Mouse (Mus musculus): ENCODE measurements around the gene Pdgfa.

Gene Pdgfa

DNA sequence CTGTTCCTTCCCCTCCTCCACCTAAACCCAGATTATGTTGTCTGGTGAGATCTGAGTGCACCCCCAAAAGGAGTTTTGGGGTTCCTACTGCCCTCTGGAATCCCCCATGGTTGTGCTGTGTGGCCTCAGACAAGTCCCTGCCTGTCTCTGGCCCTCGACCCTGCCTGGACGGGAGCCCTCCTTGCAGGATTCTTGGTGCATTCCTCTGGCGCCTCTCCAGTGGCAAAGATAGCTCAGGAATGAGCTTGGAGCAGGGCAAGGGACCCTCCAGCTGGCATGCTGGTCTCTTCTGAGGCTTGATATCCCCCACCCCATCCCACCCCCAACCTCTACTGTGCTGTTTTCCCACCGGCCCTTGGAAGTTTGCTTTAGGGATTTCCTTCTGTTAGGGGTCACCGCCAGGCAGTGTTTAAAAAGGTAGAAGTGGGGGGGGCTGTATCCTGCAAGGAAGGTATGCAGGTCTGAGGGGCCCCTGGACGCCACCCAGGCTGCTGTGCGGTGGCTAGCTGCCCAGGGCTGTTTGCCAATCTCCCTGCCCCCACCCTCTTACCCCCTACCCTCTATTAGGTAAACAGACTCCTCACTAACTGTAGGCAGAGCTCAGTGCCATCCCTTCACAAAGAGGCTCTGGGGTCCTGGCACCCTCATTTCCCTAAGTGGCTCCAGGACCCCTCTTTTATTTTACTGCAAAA, 31.0 kb downstream of the Pdgfa start:
- intact Hi-C loops (cut with DNase I): no loop called here

DNA sequence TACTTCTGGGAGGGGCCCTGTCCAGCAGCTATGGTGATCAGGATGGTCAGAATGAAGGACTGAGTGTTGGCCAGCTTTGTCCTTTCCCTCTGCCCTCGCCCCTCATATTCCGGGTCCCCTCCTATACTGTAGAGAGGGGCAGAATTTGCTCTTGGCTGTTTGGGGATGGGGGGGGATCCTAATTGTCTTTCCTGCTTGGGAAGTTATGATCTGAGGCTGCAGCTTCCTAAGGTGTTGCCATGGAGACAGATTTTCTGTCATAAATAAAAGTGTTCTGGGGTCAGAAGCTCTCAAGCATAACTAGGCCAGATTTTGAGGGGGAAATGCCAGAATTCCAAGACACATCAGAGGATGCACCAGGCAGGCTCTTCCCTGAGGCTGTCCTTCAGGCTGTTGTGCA, 31.6 kb downstream of the Pdgfa start:
- intact Hi-C loops (cut with DNase I): no loop called here

DNA sequence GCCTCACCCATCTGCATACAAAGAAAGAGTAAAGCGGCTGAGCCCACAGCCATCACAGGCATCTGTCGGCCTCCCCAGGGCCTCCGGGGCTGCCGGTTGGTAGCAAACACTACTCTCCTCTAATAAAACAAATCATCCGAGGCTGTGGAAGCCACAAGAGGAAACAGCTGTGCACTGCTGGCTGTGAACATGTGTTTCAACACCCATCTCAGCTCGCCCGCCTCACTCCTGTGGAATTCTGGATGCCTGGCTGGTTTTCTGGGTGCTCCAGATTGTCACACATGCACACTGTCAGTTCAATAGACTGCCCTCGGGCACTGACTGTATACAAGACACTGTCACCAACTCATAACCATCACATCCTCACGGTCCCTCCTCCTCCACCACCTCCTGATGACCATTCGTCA, 40.7 kb downstream of the Pdgfa start:
- intact Hi-C loops (cut with DNase I): no loop called here

DNA sequence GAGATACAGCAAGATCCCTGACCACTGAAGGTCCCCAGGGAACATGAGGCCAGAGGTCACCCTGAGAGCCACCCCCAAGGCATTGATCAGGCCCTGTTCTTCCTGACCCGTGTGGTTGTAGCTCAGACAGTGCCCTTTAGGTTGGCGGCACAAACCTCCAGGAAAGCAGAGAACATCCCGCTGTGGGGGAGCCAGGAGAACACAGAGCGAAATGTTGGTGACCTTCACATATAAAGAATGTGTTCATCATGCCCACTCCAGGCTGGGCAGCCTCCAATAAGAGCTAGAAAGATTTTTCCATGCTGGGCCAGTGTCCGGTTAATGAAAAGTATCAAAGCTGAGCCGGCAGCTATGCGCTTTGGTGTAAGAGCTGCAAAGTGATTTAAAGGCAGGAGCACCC, 43.2 kb downstream of the Pdgfa start:
- intact Hi-C loops (cut with DNase I): no loop called here

DNA sequence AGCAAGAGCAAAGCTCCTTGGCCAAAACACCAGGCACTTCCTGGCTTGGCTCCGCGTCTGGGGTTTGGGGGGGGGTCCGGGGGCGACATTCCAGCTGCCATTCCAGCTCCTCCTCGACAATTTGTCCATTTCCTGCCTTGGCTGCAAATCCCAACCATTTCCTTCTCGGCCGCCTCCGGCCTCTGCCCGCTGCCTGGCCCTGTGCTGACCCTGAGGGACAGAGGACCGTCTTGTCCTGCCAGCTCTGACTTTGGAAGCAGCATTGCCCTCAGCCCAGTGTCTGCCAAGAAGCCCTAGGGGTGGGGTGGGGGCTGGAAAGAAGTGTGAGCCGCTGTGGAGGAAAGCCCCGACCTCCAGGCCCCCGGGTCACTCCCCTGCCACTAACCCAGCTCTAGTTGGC, 44.2 kb downstream of the Pdgfa start:
- intact Hi-C loops (cut with DNase I): no loop called here

DNA sequence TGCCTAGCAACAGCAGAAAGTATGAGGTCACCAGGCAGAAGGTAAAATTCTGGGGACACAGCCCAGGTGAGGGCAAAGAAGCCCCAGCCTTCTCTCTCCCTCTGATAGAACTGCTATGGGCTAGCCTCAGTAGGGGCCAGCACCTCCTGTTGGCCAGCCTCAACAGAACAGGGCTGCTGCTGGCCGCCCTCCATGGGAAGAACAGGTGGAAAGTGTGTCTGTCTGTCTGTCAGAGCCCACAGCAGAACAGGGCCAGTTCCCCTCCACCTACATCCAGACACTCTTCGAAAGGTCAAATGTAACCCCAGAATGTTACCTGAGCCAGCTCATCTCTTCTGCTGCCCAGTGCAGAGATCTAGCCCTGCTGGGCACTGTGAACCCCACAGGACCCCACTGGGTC, 45.9 kb downstream of the Pdgfa start:
- intact Hi-C loops (cut with DNase I): no loop called here

DNA sequence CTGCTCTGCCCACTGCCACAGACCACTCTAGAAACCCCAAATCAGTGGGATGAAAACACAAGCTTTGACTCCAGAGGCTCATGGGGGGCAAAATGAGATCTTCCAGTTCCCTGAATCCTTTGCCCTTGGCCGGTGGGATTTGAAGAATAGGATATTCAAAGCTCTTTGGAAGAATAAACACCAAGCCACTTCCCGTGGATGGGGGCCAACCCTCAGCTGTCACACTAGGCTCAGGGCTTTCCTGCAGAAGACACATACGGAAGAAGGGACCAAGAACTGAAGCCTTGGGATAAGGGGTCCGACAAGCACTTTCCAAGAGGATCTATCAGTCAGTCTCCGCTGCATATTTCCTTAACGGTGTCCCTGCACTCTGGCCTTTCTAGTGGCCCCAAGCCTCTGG, 48.0 kb downstream of the Pdgfa start:
- intact Hi-C loops (cut with DNase I): no loop called here

DNA sequence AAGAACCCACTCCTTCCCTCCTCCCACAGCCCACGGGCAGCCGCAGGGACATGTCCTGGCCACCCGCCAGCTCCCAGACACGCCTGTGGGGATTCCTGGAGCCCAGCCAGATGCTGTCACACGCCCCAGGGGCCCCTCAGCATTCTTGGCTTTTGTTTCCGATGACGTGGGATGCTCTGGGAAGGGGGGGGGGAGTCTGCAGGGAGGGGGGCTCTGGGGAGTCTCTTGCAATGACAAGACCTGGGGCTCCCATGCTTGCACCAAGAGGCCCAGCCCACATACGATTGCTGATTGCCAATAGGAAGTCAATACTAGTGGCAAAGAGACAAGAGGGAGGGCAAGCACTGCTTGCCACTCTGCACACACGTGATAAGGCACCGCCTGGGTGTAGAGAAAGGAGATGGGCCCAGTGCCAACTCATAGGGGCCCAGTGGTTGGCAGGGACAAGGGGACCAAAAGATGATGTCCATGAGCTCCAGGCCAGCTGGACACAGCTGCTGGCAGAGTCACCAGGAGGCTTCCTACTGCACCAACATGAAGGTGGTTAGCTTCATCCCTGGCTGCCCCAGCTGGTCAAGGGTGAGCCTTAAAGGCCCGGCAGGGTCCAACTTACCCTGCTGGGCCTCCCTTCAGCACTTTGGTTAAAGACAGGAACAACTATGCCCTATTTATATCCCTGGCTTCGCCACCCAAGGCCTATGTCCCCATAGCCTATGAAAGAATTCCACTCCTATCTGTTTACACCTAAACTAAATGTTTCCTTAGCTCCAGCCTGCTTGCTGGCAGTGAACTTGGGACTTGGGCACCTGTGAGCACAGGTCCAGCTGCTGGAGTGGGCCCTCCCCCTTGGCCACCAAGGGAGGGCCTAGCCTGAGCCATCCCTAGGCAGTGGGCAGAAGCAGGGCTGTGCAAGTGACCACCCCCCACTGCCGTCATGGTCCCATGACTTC, 48.9 kb downstream of the Pdgfa start:
- intact Hi-C loops (cut with DNase I): no loop called here

DNA sequence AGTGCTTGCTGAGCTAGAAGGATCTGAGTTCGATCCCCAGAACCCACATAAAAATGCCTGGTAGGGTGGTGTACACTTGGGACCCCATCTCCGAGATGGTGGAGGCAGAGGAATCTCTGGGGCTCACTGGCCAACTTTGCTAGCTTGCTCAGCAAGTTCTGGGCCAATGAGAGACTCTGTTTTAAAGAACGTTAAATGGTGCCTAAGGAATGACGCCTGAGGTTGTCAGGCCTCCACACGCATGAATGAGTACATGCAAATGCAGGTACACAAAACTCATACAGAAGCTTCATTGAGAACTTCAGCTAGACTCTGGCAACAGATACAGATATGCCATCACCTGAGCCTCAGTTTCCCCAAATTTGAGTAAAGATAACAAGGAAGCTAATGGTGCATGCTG, 49.7 kb downstream of the Pdgfa start:
- intact Hi-C loops (cut with DNase I): no loop called here

DNA sequence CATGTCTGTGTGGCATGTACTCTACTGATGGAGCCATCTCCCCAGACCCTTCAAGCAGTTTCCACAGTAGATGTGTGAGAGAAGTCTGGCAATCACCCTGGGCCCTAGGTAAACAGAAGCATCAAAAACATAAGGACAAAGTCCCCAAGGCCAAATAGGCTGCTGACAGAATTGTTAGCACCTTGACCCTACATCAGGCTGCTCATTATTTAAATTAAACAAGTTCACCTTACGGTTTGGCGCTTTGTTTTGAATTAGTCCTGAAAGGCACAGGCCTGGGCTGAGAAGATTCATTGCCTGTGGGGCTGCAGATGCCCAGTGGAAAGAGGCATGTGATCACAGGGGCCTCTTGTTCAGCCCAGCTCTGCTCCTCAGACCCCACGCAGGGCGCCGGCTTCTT, 50.2 kb downstream of the Pdgfa start:
- intact Hi-C loops (cut with DNase I): no loop called here

DNA sequence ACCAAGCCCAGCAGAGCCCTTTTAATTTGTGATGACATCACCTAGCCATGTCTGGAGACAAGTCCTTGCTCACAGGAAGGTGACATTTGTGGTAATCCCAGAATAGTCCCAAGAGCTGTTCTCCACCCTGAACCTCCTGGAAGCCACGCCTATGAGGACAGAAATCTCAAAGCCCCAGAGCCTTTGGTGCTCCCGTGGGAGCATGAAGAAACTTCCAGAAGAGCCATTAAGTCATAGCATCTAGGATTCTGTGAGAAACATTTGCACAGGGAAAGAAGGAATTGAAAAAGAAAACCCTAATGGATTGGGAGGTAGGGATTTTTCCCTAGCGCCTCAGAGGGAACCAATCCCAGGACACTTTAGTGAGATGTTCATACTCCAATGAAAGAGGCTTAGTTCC, 52.2 kb downstream of the Pdgfa start:
- intact Hi-C loops (cut with DNase I): no loop called here

DNA sequence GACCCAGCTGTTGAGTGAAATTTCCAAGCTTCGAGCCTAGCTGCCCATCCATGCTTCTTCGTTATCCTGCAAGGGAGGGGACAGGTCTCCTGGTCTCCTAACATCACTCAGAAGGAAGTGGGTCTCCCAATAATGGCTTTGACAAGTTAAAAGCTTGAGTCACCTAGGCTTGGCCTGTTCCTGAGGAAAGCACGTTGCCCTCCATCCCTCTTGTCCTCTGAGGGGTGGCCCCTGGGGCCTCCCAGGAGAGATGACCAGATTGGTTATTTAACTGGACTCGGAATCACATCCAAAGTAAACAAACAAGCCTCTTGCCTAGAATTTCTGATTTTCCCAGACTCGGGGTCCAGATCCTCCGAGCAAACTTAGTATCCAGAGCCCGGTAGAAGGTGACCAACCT, 52.6 kb downstream of the Pdgfa start:
- intact Hi-C loops (cut with DNase I): no loop called here

DNA sequence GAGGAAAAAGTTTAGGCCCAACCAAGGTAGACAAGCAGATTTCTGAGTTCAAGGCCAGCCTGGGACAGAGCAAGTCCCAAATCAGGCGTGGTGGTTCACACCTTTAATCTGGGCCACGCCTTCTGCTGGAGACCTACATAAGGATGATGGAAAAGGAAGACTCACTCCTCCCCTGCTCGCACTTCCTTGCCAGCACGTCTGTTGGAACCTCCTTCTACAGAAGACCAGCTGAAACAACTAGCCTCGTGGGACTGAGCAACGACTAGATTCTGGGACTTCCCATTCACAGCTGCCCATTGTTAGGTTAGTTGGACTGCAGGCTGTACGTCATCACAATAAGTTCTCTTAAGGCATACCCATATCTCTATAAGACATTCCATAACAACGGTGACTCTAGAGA, 55.3 kb downstream of the Pdgfa start:
- intact Hi-C loops (cut with DNase I): no loop called here

DNA sequence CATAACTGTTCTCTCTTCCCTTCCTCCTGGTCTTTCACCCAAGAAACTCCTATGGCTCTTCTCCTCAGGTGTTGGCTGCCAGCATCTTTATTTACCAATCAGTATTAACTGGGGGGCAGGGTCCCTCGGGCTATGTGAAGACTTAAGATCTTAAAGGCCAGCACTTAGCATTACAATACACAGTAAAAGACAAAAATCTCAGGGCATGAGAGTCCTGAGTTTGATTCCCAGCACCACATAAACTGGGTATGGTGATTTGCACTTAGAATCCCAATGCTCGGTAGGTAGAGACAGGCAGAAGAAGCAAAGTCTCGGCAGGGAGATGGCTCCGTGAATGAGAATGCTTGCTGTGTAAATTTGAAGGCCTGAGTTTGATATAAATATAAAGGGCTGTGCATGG, 56.6 kb downstream of the Pdgfa start:
- intact Hi-C loops (cut with DNase I): no loop called here

DNA sequence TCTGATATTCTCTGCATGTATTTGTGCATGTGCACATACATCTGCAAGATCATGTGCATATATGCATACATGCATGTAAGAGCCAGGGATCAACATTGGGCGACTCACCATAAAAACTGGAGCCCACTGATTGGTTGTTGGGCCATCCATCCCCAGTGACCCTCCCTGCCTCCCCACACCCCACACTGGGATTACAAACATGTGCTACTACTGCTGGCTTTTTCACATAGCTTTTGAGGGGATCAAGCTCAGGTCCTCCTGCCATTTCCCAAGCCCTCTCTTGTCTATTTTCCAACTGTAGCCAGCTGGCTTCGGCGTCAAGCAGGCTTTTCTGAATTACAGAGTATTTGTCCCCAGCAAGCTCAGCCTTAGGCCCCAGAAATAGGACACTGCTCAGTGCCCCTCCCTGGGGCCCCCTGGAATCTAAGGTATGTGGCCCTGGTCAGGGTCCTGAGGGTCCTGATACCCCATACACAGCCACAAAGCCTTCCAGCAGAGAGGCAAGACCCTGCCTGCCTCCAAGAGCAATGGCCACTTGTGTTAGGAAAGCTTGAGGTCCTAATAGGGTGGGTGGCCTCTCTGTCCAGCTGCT, 58.5 kb downstream of the Pdgfa start:
- intact Hi-C loops (cut with DNase I): no loop called here

DNA sequence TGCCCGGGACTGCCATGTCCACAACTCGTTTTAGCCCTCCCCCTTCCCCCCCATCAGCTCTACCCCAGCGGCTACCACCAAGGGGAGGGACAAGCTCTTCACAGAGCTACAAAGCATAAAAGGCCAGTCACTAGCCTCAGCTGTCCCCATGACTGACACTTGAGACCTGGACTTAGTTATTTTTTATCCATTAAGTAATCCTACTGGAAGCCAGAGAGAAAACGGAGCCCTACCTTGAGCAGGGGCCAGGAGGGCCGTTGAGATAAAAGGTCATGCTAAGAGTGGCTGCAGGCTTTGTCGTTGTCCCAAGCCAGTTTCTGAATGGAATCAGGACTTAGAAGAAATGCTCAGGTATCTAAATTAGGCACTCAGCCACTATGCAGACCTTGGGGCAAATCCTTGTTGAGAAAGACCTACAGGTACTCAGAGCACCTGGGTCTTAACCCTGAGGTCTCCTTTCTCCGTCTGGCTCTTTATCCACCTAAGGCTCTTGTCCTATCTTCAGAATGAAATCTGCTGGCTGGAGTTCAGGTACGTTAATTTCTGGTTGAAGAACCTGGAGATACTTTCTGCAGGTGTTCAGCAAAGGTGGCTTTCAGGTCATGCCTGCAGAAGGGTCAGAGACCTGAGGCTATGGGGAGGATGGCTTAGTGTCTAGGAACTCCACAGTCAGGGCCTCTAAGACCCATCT, 60.6 kb downstream of the Pdgfa start:
- intact Hi-C loops (cut with DNase I): no loop called here

DNA sequence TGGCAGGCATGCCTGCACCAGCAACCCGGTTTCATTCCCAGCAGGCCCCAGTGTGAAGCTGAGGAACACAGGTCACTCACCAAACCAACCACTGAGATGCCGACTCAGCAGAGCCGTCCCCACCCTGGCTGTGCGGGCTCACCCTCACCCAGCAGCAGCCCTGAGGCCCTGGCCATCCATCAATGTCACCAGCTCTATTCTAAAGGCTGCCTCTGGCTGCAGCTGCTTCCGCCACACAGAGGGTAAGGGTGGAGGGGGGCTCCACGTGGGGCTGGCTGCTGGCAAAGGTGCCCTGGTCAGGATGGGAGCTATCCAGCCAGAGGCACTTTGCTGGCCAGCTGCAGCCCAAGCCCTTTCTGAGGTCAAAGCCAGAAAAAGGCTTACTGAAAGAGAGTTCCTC, 62.6 kb downstream of the Pdgfa start:
- intact Hi-C loops (cut with DNase I): no loop called here

DNA sequence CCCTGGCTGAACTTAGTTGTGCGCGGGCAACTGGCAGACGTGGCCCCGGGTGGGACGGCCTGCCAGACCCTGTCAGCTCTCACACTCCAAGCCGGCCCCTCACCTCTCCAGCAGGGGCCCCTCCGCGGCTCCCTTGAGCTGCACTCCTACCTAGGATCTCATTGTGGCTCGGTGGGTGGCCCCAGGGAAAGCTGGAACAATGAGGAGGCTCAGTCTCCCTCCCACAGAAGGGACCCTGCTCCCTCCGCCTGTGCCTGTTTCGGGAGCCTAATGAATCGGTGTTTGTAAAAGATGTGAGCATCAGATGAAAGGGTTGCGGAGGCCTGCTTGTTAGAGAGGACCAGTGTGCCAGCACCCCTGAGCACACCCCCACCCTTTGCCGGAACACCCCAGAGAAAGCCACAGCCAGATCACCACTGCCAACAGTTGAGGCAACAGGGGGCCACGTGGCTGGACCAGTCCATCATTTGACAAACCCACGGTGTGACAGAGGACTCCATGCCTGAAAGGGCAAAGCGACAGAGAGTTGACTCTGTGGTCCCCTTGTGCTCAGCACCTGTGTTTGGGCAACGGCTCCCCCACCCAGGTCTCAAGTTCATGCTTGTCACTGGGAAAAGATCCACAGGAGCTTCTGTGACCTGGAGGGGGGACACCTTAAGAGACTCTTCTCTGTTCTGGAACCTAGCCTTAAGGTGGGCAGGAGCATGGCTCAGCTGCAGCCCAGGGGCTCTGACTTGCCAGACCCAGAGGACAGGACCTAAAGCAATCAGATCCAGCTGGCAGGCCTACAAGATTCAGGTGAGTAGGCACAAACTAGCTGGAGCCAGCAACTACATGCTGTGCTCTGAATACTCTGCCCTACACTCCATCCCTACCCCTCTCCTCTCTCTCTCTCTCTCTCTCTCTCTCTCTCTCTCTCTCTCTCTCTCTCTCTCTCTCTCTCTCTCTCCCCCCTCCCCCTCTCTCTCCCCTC, 64.4 kb downstream of the Pdgfa start:
- intact Hi-C loops (cut with DNase I): no loop called here

DNA sequence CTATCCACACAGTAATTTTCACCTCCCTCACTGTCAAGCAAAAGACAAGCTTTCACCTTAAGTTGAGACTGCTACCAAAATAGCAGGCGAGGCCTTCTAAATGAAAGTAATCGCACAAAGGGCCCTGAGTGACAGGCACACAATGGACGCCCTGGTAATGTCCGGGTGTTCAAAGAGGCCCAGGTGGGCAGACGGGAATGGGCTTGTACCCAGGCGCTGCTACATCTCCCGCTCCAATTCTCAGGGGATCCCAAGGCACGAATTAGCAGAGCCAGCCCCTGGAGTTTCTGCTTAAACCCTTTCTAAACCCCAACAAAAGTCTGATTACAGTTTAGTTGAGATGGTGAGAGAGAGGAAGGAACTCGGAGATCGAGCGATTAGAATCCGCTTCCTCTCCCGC, 65.3 kb downstream of the Pdgfa start:
- intact Hi-C loops (cut with DNase I): no loop called here

DNA sequence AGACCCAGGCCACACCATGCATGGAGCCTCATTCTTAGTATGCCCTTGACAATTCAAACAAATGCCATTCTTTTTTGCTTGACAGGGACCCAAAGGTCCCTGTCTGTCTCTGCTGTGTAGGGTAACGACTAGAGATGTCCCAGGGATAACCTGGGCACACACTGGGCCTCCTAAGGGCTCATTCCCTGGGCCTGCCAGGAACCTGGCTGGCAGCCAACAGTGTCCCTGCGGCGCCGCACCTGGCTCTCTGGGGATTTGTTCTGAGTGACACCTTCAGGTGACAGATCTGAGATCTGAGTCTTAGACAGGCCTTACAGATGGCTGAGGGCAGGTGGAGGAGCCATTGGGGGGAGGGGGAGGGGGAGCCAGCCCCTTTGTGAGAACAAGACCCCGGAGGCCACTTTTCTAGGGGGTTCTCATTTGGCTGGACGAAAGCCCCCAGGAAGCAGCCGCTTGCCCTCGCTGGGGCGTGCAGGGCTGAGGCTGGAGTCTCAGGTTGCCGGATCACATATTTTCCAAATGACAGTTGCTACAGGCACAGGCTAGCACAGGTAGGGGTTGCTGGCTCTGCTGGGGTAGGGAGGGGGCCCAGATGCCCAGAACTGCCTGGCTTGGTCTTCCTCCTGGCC, 67.2 kb downstream of the Pdgfa start:
- intact Hi-C loops (cut with DNase I): no loop called here

Data from adrenal gland (tissue).